Mouse (Mus musculus): Measurements from ENCODE around the gene Parva. TPM values are rescaled to one million over a fixed set of nuclear protein-coding genes. Genes with fewer than 3 reads are reported as not detected.

The Parva gene
- polyA plus RNA-seq, 1 experiment from 2014 or later = 80.0 TPM

DNA sequence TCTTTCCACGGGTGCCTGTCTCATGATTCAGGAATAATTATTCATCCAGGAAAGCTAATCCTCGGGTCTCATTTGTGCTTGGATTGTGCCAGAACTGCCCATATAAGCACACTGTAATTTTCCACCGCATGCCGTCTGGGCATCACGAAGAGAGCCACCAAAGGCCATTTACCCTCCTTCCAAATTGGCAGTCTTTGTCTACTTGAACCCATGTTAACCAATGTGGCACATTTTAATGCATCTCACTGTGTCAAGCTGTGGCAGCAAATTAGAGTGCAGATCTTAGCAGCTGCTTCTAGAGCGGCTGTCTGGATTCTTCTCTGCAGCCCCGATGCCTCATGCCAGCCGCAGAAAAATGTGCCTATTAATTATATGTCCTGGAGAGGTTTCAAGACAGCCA is 176.9 kb downstream of the Parva start:
- peak overlapping the region; percentile 37 for H3K27ac ChIP-seq (ENCODE audit: low read length)
- no peak overlapping the region for H3K4me3 ChIP-seq (ENCODE audit: low read length)
- H3K4me2 ChIP-seq (ENCODE audit: low read depth, low read length) = no peak overlapping the region
- ATAC-seq = no peak
- H3K36me3 ChIP-seq (ENCODE audit: control insufficient read depth, insufficient read depth, low read length) = no peaks in the 10 kb centered on the region
- 61% methylated on average over 8 of the region's 8 CpGs for WGBS
- no peaks in the 10 kb centered on the region for H3K9me3 ChIP-seq (ENCODE audit: control insufficient read depth, low read length)
- peaks cover 5% of the 10 kb centered on the region; the same call in 1 of the 2 replicates for H3K4me1 ChIP-seq (ENCODE audit: control insufficient read depth, insufficient read depth, low read length)
- no peaks in the 10 kb centered on the region for H3K27me3 ChIP-seq (replicated peaks; ENCODE audit: control insufficient read depth, insufficient read depth, low read length)
- no peak overlapping the region for H3K9ac ChIP-seq (ENCODE audit: low read depth, low read length)

DNA sequence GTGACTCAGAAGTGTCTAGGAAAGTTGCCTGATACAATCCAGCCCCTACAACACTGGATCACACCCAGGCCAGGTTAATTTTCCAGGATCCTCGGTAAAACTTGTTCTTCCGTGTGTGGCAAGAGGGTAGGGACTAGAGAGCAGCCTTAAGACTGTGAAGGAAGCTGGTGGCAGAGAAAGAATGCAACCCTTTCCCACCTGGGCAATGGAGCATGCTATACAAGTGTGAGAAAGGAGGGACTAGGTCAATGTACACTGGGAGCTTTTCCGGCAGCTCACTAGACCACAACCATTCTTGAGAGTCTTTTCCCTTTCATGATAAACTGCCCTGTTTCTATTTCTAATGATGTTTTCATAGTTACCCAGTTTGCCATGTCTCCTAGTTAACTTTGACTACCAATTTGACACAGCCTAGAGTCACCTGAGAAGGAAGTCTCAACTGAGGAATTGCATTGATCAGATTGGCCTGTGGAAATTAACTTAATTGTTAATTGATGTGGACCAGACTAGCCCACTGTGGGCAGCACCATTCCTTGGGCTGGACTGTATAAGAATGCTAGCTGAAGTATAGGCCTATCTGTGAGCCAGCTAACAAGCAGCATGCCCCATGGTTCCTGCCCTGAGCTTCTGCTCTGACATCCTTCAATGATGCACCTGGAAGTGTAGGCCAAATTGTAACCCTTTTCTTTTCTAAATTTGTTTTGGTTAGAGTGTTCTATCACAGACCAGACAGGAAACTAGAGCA is 186.9 kb downstream of the Parva start:
- H3K27me3 ChIP-seq (replicated peaks; ENCODE audit: control insufficient read depth, insufficient read depth, low read length) = no peaks in the 10 kb centered on the region
- WGBS = 79% methylated on average over 3 of the region's 3 CpGs
- no peaks in the 10 kb centered on the region for H3K9me3 ChIP-seq (ENCODE audit: control insufficient read depth, low read length)
- H3K4me2 ChIP-seq (ENCODE audit: low read depth, low read length) = no peak overlapping the region
- H3K4me1 ChIP-seq (ENCODE audit: control insufficient read depth, insufficient read depth, low read length) = no peaks in the 10 kb centered on the region
- no peak for ATAC-seq
- H3K27ac ChIP-seq (ENCODE audit: low read length) = no peak overlapping the region
- H3K36me3 ChIP-seq (ENCODE audit: control insufficient read depth, insufficient read depth, low read length) = no peaks in the 10 kb centered on the region
- H3K9ac ChIP-seq (ENCODE audit: low read depth, low read length) = no peak overlapping the region
- H3K4me3 ChIP-seq (ENCODE audit: low read length) = no peak overlapping the region

DNA sequence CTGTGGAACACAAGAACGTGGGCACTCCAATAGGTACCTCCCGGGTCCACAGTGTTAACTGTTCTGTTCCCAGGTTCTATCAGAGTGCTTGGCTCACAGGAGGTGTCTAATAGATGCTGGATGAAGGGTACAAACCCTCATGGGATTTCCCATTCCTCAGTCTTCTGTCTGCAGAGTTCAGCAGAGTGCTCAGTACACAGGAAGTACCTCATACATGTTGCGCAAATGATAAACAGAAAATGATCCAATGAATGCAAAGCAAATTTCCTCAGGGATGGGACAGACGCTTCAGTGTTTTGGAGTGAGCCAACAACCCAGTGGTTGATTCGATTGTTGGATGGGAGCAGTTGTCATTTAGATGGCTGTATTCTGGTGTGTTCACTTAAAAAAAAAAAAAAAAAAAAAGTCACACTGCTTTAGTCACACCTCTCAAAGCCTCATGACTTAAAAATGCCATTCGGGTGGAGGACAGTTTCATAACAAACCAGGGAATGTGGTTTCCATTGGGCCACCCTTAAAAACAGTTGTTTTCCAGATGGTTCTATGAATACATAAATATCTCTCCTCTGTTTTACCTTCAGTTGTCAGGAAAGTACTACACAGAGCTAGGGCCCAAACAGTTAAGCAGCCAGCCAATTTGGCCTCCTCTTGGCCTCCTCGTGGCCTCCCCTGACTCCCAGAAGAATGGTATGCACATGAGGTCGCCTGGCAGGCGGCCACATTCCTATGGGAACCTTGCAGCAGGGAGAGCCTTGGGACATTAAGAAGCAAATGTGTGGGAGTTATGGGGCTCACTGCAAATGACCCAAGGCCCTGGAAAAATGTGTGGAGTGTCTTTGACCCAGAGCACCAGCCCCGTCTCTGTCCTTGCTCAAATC is 187.7 kb downstream of the Parva start:
- H3K4me2 ChIP-seq (ENCODE audit: low read depth, low read length) = no peak overlapping the region
- no peak overlapping the region for H3K27ac ChIP-seq (ENCODE audit: low read length)
- WGBS = 57% methylated on average over 10 of the region's 10 CpGs
- H3K36me3 ChIP-seq (ENCODE audit: control insufficient read depth, insufficient read depth, low read length) = no peaks in the 10 kb centered on the region
- H3K9me3 ChIP-seq (ENCODE audit: control insufficient read depth, low read length) = no peaks in the 10 kb centered on the region
- 0 out of 2 replicates have a peak, but pooled peaks have one; percentile 48 for ATAC-seq
- H3K4me3 ChIP-seq (ENCODE audit: low read length) = no peak overlapping the region
- H3K4me1 ChIP-seq (ENCODE audit: control insufficient read depth, insufficient read depth, low read length) = no peaks in the 10 kb centered on the region
- H3K9ac ChIP-seq (ENCODE audit: low read depth, low read length) = no peak overlapping the region
- no peaks in the 10 kb centered on the region for H3K27me3 ChIP-seq (replicated peaks; ENCODE audit: control insufficient read depth, insufficient read depth, low read length)

DNA sequence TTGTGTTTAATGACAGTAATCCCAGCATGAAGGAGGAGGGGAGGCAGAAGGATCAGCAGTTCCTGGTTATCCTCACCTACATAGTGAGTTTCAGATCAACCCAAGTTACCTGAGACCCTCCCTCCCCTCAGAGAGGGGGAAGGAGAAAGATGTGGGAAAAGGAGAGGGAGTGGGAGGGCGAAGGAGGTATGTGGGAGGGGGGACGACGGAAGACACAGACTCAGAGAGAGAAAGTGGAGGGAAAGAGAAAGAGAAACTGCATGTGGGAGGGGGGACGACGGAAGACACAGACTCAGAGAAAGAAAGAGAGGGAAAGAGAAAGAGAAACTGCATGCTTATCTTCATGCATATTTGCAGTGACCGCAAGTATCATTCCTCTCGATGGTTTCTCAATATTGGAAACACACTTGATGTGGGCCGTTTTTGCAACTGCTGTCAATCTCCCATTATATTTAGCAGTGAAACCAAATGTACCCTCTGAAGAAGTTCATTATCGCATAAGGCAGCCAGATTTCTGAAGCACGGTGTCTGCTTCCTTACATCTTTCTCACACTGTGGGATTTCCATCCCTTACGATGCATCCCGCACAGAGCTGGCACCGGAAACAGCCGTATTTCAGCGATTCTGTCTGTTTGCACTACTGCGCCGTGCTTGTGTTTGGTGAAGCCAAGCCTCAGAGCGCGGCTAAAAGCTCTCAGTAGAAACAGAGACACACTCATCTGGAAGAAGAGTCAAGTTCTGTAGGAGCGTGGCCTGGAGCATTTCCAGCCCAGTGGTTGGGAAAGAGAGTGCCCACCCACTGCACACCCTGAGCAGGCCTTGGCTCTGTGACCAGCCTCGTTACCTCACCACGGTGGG is 193.2 kb downstream of the Parva start:
- no peak overlapping the region; the same call in 1 of the 2 replicates for H3K9ac ChIP-seq (ENCODE audit: low read depth, low read length)

DNA sequence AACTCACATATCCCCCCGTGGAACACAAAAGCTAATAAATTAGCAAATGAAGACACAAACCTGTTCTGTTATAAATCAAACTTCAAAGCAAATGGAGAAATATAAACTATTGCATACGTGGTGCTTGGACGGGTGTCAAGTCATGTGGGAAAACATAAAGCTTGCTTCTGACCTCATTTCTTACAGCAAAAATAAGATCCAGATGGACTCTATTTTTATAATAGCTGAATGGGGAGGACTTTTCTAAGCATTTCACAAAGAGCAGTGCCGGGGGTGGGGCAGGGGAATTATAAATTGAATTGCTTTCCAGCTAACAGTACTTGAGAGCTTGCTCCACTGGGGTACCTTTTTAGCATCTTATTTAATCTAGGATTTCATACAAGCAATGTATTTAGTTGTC is 200.2 kb downstream of the Parva start:
- no peak overlapping the region for H3K4me3 ChIP-seq (ENCODE audit: low read length)
- H3K9ac ChIP-seq (ENCODE audit: low read depth, low read length) = no peak overlapping the region
- no peaks in the 10 kb centered on the region for H3K9me3 ChIP-seq (ENCODE audit: control insufficient read depth, low read length)
- H3K27me3 ChIP-seq (replicated peaks; ENCODE audit: control insufficient read depth, insufficient read depth, low read length) = no peaks in the 10 kb centered on the region
- ATAC-seq = no peak
- WGBS = 49% methylated on average over 4 of the region's 4 CpGs
- no peak overlapping the region for H3K27ac ChIP-seq (ENCODE audit: low read length)
- H3K4me1 ChIP-seq (ENCODE audit: control insufficient read depth, insufficient read depth, low read length) = 0 out of 2 replicates have a peak, but pooled peaks cover 3% of the 10 kb centered on the region
- no peak overlapping the region for H3K4me2 ChIP-seq (ENCODE audit: low read depth, low read length)
- no peaks in the 10 kb centered on the region for H3K36me3 ChIP-seq (ENCODE audit: control insufficient read depth, insufficient read depth, low read length)

More for the DNA sequence above, 193.2 kb downstream of the Parva start:
- Histone ChIP-seq H3K4me2 (ENCODE audit: low read depth, low read length) (peak overlapping the region; percentile 20), H3K27ac (ENCODE audit: low read length) (no peak overlapping the region), H3K27me3 (replicated peaks; ENCODE audit: control insufficient read depth, insufficient read depth, low read length) (no peaks in the 10 kb centered on the region), H3K9me3 (ENCODE audit: control insufficient read depth, low read length) (no peaks in the 10 kb centered on the region), H3K36me3 (ENCODE audit: control insufficient read depth, insufficient read depth, low read length) (no peaks in the 10 kb centered on the region), H3K4me3 (ENCODE audit: low read length) (no peak overlapping the region; the same call in 1 of the 2 replicates), H3K4me1 (ENCODE audit: control insufficient read depth, insufficient read depth, low read length) (0 out of 2 replicates have a peak, but pooled peaks cover 3% of the 10 kb centered on the region)
- ATAC-seq = no peak
- WGBS = 63% methylated on average over 22 of the region's 22 CpGs

DNA sequence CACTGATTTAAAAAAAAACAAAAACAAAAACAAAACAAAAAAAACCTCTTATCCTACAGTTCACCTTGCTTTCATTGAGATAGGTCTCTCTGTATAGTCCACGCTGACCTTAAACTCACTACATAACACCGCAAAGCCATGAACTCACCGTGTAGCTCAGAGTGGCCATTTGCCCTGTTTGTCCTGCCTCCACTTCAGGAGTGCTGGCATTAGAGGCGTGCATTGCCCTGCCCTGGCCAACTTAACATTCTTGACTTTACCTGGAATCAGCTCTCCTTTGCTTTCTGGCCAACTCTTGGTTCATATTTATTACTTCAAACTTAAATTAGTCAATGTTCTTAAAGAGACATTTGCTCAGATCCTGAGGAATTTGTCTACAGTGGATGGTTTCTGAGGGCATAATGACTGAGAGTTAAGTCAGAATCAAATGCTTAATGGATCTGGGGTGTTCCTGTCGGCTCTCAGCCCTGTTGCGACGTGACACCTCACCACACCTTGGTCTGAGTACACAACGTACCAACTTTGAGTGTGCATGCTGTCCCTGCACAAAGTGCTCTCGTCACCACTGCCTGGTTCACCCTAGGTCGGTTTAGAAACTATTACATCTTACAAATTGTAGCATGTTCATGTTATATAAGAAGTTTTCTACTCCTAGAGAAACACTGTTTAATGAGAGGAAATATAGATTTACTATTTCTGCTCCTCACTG is 207.4 kb downstream of the Parva start:
- H3K4me3 ChIP-seq (ENCODE audit: low read length) = no peak overlapping the region
- H3K36me3 ChIP-seq (ENCODE audit: control insufficient read depth, insufficient read depth, low read length) = no peaks in the 10 kb centered on the region; the same call in 1 of the 2 replicates
- WGBS = 85% methylated on average over 10 of the region's 10 CpGs
- no peak for ATAC-seq
- peaks cover 3% of the 10 kb centered on the region; the same call in 1 of the 2 replicates for H3K9me3 ChIP-seq (ENCODE audit: control insufficient read depth, low read length)
- no peak overlapping the region for H3K9ac ChIP-seq (ENCODE audit: low read depth, low read length)
- no peak overlapping the region for H3K4me2 ChIP-seq (ENCODE audit: low read depth, low read length)
- no peak overlapping the region for H3K27ac ChIP-seq (ENCODE audit: low read length)
- H3K4me1 ChIP-seq (ENCODE audit: control insufficient read depth, insufficient read depth, low read length) = no peaks in the 10 kb centered on the region
- no peaks in the 10 kb centered on the region for H3K27me3 ChIP-seq (replicated peaks; ENCODE audit: control insufficient read depth, insufficient read depth, low read length)

DNA sequence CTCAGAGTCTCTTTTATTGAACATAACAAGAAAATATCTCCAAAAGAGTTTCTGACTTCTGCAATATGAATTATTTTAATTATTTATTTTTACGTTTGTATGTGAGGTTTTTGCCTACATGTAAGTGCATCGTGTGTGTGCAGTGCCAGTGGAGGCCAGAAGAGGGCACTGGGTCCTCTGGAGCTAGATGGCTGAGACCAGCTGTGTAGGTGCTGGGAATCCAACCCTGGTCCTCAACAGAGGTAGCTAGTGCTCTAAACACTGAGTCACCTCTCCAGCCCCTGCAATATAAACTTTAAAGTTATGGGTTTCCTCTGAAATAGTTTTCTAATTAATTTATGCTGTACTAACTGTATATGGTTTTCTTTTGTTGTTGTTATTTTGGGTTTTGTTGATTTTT is 208.6 kb downstream of the Parva start:
- Histone ChIP-seq H3K36me3 (ENCODE audit: control insufficient read depth, insufficient read depth, low read length) (no peaks in the 10 kb centered on the region; the same call in 1 of the 2 replicates), H3K4me1 (ENCODE audit: control insufficient read depth, insufficient read depth, low read length) (no peaks in the 10 kb centered on the region), H3K9ac (ENCODE audit: low read depth, low read length) (no peak overlapping the region), H3K27ac (ENCODE audit: low read length) (no peak overlapping the region), H3K4me2 (ENCODE audit: low read depth, low read length) (no peak overlapping the region), H3K4me3 (ENCODE audit: low read length) (no peak overlapping the region), H3K9me3 (ENCODE audit: control insufficient read depth, low read length) (peaks cover 3% of the 10 kb centered on the region; the same call in 1 of the 2 replicates), H3K27me3 (replicated peaks; ENCODE audit: control insufficient read depth, insufficient read depth, low read length) (no peaks in the 10 kb centered on the region)
- 95% methylated on average over 2 of the region's 2 CpGs for WGBS
- ATAC-seq = no peak

All from intestine, embryonic 16.5 days (tissue).